Mouse (Mus musculus) myocyte (in vitro differentiated cells): ENCODE measurements around the gene Sowaha.

Experiments used
- E2F4 ChIP-seq: IDR thresholded peaks from one replicate; pipeline ENCODE4 v1.6.1; 2011; ENCODE audit warnings: mild to moderate bottlenecking, control low read depth, moderate library complexity; ENCODE audit not compliant: insufficient read depth
- MAX ChIP-seq: IDR thresholded peaks from one replicate; pipeline ENCODE4 v1.6.1; 2011; ENCODE audit warnings: low read depth, mild to moderate bottlenecking, control low read depth
- MYOG ChIP-seq, 3 experiments: IDR thresholded peaks; one replicate each; pipeline ENCODE4 v1.6.1; 2011; ENCODE audit warnings: control low read depth in 2 of 3, low read depth in 2 of 3, mild to moderate bottlenecking in 2 of 3; ENCODE audit not compliant: insufficient read length in 2 of 3, control insufficient read depth in 1 of 3, insufficient read depth in 1 of 3
- POLR2A ChIP-seq: IDR thresholded peaks from one replicate; pipeline ENCODE4 v1.6.1; 2011; ENCODE audit warnings: low read depth, mild to moderate bottlenecking, control low read depth, moderate library complexity; ENCODE audit not compliant: insufficient read length
- POLR2AphosphoS2 ChIP-seq: IDR thresholded peaks from one replicate; pipeline ENCODE4 v1.6.1; 2011; ENCODE audit warnings: low read depth, control low read depth; ENCODE audit not compliant: insufficient read length
- SRF ChIP-seq: IDR thresholded peaks from one replicate; pipeline ENCODE4 v1.6.1; 2011; ENCODE audit warnings: low read depth; ENCODE audit not compliant: control insufficient read depth, insufficient read length
- TCF12 ChIP-seq: IDR thresholded peaks from one replicate; pipeline ENCODE4 v1.6.1; 2011; ENCODE audit warnings: mild to moderate bottlenecking, control low read depth; ENCODE audit not compliant: poor library complexity, insufficient read depth, severe bottlenecking
- TCF3 ChIP-seq: IDR thresholded peaks from one replicate; pipeline ENCODE4 v1.6.1; 2011; ENCODE audit warnings: low read depth, control low read depth; ENCODE audit not compliant: insufficient read length
- USF1 ChIP-seq: IDR thresholded peaks from one replicate; pipeline ENCODE4 v1.6.1; 2011; ENCODE audit warnings: low read depth, mild to moderate bottlenecking, control low read depth, moderate library complexity

GRCm38 (mm10) chr11:53475620-53476019 is 4.5 kb downstream of the Sowaha start:
- TF ChIP-seq TCF12, result no peak
- TF ChIP-seq MYOG (IDR thresholded peaks at IDR 0.05; ENCODE audit: control insufficient read depth in 1 of 3, insufficient read depth in 1 of 3, insufficient read length in 2 of 3, low read depth in 2 of 3), result no peak
- no peak for TF ChIP-seq POLR2A
- TF ChIP-seq MAX, result no peak
- TF ChIP-seq POLR2AphosphoS2, result no peak
- TF ChIP-seq TCF3, result no peak
- TF ChIP-seq USF1, result no peak
- no peak for TF ChIP-seq E2F4
- no peak for TF ChIP-seq SRF
